Mouse (Mus musculus) cortical plate, adult 2 months (tissue): ENCODE results near the gene Otop2. TPM values are rescaled to one million over a fixed set of nuclear protein-coding genes. Genes with fewer than 3 reads are reported as not detected.

Experiments used
- H3K27ac ChIP-seq: fragments of 200-500 bp; 2 replicates; pipeline ENCODE4 v1.5.1; 2012; ENCODE audit warnings: low read length, control low read depth, inconsistent platforms; ENCODE audit not compliant: insufficient read depth
- H3K4me1 ChIP-seq: fragments of 200-500 bp; 2 replicates; pipeline ENCODE4 v1.6.1; 2011; ENCODE audit warnings: low read length; ENCODE audit not compliant: control insufficient read depth, insufficient read depth
- H3K4me3 ChIP-seq: fragments of 200-500 bp; 2 replicates; pipeline ENCODE4 v1.5.1; 2011; ENCODE audit warnings: mild to moderate bottlenecking, low read length, control low read depth; ENCODE audit not compliant: insufficient read depth
- CTCF ChIP-seq: fragments of 200-500 bp; IDR thresholded peaks from 2 replicates; pipeline ENCODE4 v1.5.1; 2011; ENCODE audit warnings: mild to moderate bottlenecking, control low read depth, low read length; ENCODE audit not compliant: insufficient read depth; ENCODE audit errors: extremely low read depth
- POLR2A ChIP-seq: fragments of 200-500 bp; IDR thresholded peaks from 2 replicates; pipeline ENCODE4 v1.6.1; 2011; ENCODE audit warnings: mild to moderate bottlenecking, low read length, control low read depth; ENCODE audit not compliant: insufficient read depth; ENCODE audit errors: extremely low read depth
- polyA plus RNA-seq: library from polyadenylated mRNA; depleted of rRNA; stranded (reverse); fragments of >200 nt; gene quantifications from 2 replicates; pipeline ENCODE4 v1.2.3, GENCODE M21; 2012

Otop2 gene
- polyA plus RNA-seq, 1 experiment, result 3.4 TPM

- H3K27ac ChIP-seq, result no peak overlapping the region
- no peak overlapping the region for H3K4me3 ChIP-seq
- TF ChIP-seq CTCF (no peak), POLR2A (no peak)
- peaks cover 3% of the 10 kb centered on the region; the same call in 1 of the 2 replicates for H3K4me1 ChIP-seq
These were observed 31.5 kb upstream of the Otop2 start for GRCm38 (mm10) chr11:115275509-115275908.

- H3K4me1 ChIP-seq, result peaks cover 3% of the 10 kb centered on the region; the same call in 1 of the 2 replicates
- H3K27ac ChIP-seq, result no peak overlapping the region
- peak overlapping the region; percentile 47 for H3K4me3 ChIP-seq
- TF ChIP-seq POLR2A (no peak), CTCF (no peak)
These were observed 31.0 kb upstream of the Otop2 start for GRCm38 (mm10) chr11:115275954-115276353.

GRCm38 (mm10) chr11:115276780-115277603 is 30.0 kb upstream of the Otop2 start, which contains the start of gene Fdxr:
Fdxr (minus strand) TSS chr11:115277050.
- TF ChIP-seq POLR2A (peak; percentile 99), CTCF (no peak)

GRCm38 (mm10) chr11:115277604-115277975 is 29.4 kb upstream of the Otop2 start:
- Histone ChIP-seq H3K4me3 (peak overlapping the region; percentile 47), H3K4me1 (peaks cover 3% of the 10 kb centered on the region; the same call in 1 of the 2 replicates), H3K27ac (0 out of 2 replicates have a peak overlapping the region, but pooled peaks have one; percentile 4)
- TF ChIP-seq POLR2A (no peak), CTCF (no peak)

More at GRCm38 (mm10) chr11:115276780-115277603, 30.0 kb upstream of the Otop2 start, which contains the start of gene Fdxr:
- peak within 1 kb of the TSS; percentile 19; the same call in 1 of the 2 replicates for H3K27ac ChIP-seq
- peaks cover 3% of the 10 kb centered on the region; the same call in 1 of the 2 replicates for H3K4me1 ChIP-seq
- H3K4me3 ChIP-seq, result peak within 1 kb of the TSS; percentile 47

GRCm38 (mm10) chr11:115278176-115278575 is 28.8 kb upstream of the Otop2 start:
- TF ChIP-seq POLR2A, result no peak
- TF ChIP-seq CTCF, result no peak
- Histone ChIP-seq H3K27ac (no peak overlapping the region), H3K4me1 (peaks cover 3% of the 10 kb centered on the region; the same call in 1 of the 2 replicates)

GRCm38 (mm10) chr11:115279726-115280125 is 27.2 kb upstream of the Otop2 start:
- peaks cover 3% of the 10 kb centered on the region; the same call in 1 of the 2 replicates for H3K4me1 ChIP-seq
- no peak overlapping the region for H3K27ac ChIP-seq
- no peak for TF ChIP-seq CTCF
- TF ChIP-seq POLR2A, result no peak
- no peak overlapping the region for H3K4me3 ChIP-seq

More at GRCm38 (mm10) chr11:115278176-115278575, 28.8 kb upstream of the Otop2 start:
- H3K4me3 ChIP-seq, result no peak overlapping the region

GRCm38 (mm10) chr11:115282295-115282694 is 24.7 kb upstream of the Otop2 start:
- peak overlapping the region; percentile 85 for H3K27ac ChIP-seq
- TF ChIP-seq POLR2A (0 out of 2 replicates have a peak, but pooled peaks have one; percentile 28), CTCF (no peak)
- 0 out of 2 replicates have a peak, but pooled peaks cover 3% of the 10 kb centered on the region for H3K4me1 ChIP-seq
- no peak overlapping the region for H3K4me3 ChIP-seq

- peak overlapping the region; percentile 72 for H3K27ac ChIP-seq
These were observed 24.1 kb upstream of the Otop2 start for GRCm38 (mm10) chr11:115282723-115283485.

GRCm38 (mm10) chr11:115283486-115283765 is 23.5 kb upstream of the Otop2 start:
- TF ChIP-seq CTCF (no peak), POLR2A (no peak)
- no peak overlapping the region for H3K4me3 ChIP-seq
- 0 out of 2 replicates have a peak, but pooled peaks cover 3% of the 10 kb centered on the region for H3K4me1 ChIP-seq
- peak overlapping the region; percentile 72 for H3K27ac ChIP-seq

More at GRCm38 (mm10) chr11:115282723-115283485, 24.1 kb upstream of the Otop2 start:
- TF ChIP-seq CTCF (no peak), POLR2A (no peak)
- H3K4me1 ChIP-seq, result 0 out of 2 replicates have a peak, but pooled peaks cover 3% of the 10 kb centered on the region
- no peak overlapping the region for H3K4me3 ChIP-seq
